Mouse (Mus musculus) intestine, embryonic 15.5 days (tissue): ENCODE data around the gene Ehbp1. TPM values are rescaled to one million over a fixed set of nuclear protein-coding genes. Genes with fewer than 3 reads are reported as not detected.
A peak's percentile ranks its signal among the peaks of the same experiment; 100 is the strongest.

Experiments
- ATAC-seq: fragments of 200-750 bp; cut with Nextera tagmentation; 2 replicates; pipeline ENCODE4 v1.8.0; 2017; ENCODE audit warnings: moderate TSS enrichment, moderate library complexity
- H3K27ac ChIP-seq: fragments of 300-500 bp; sonication (generic); 2 replicates; pipeline ENCODE4 v1.5.1; 2015; ENCODE audit warnings: mild to moderate bottlenecking, inconsistent platforms
- H3K27me3 ChIP-seq: fragments of 300-500 bp; sonication (generic); replicated peaks from 2 replicates; pipeline ENCODE4 v1.6.1; 2015; ENCODE audit warnings: inconsistent platforms
- H3K36me3 ChIP-seq: fragments of 300-500 bp; sonication (generic); 2 replicates; pipeline ENCODE4 v1.6.1; 2015; ENCODE audit warnings: inconsistent platforms
- H3K4me1 ChIP-seq: fragments of 300-500 bp; sonication (generic); replicated peaks from 2 replicates; pipeline ENCODE4 v1.6.1; 2015; ENCODE audit warnings: inconsistent platforms
- H3K4me2 ChIP-seq: fragments of 300-500 bp; sonication (generic); replicated peaks from 2 replicates; pipeline ENCODE4 v1.6.1; 2015; ENCODE audit warnings: mild to moderate bottlenecking, inconsistent platforms
- H3K4me3 ChIP-seq: fragments of 300-500 bp; sonication (generic); replicated peaks from 2 replicates; pipeline ENCODE4 v1.5.1; 2015; ENCODE audit warnings: inconsistent platforms
- H3K9ac ChIP-seq: fragments of 300-500 bp; sonication (generic); 2 replicates; pipeline ENCODE4 v1.6.1; 2015; ENCODE audit warnings: inconsistent platforms
- H3K9me3 ChIP-seq: fragments of 300-500 bp; sonication (generic); 2 replicates; pipeline ENCODE4 v1.6.1; 2016; ENCODE audit warnings: inconsistent platforms
- WGBS: fragments of 180-500 bp; shearing (Covaris S2); methylation state at CpG from one replicate; pipeline ENCODE4 v1.1.7; 2015; 5-methylcytosine and 5-hydroxymethylcytosine counted together
- polyA plus RNA-seq: library from polyadenylated mRNA; unstranded; fragments of >200 nt; fragmentation: Nextera tagmentation; extraction: Ambion mirVana; gene quantifications from 2 replicates; pipeline ENCODE4 v1.2.1, GENCODE M21; 2015

The Ehbp1 gene
- polyA plus RNA-seq, 1 experiment from 2014 or later = 8.8 TPM

DNA sequence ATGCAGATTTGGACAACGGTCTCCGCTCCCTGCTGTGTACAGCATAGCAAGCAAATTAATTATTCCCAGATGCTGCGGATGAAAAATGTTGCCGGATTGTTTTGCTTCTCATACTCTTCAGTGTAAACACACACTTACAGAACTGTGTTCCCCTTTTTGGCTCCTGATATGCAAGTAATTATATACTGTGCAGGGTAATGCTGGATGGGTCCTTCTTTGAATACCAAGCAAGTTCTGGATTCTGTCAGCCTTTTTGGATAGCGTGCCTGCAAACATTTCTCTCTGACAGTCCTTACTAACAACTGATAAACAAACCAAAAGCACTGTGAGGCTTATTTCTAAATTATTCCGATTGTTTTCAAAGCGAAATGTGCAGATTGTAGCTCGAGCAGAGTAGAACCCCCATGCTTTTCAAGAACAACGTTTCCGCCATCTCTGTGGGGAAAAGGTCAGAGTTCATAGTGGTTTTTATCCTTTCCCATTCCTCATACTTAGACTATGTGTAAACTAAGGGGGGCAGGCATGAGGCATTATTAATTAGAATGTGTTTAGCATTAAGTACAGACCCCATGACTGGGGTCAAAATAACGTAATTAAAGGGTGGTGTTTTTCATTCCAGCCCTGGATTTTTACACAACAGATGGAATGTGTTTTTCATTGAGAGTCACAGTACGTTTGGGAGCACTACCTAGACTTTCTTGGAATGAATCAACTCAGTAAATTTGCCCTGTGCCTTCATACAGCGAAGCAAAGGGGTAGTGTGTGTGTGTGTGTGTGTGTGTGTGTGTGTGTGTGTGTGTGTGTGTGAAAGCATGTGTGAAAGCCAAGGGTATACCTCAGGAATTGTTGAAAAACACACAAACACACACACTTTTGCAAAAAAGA lies 5.8 kb upstream of the Ehbp1 start:
- Histone ChIP-seq H3K4me1 (0 out of 2 replicates have a peak, but pooled peaks cover 15% of the 10 kb centered on the region), H3K36me3 (no peaks in the 10 kb centered on the region), H3K27ac (peak overlapping the region; percentile 33; the same call in 1 of the 2 replicates), H3K9me3 (no peaks in the 10 kb centered on the region), H3K27me3 (no peaks in the 10 kb centered on the region), H3K9ac (no peak overlapping the region), H3K4me3 (no peak overlapping the region), H3K4me2 (no peak overlapping the region)
- peak; percentile 88 for ATAC-seq
- 40% methylated on average over 13 of the region's 13 CpGs for WGBS

DNA sequence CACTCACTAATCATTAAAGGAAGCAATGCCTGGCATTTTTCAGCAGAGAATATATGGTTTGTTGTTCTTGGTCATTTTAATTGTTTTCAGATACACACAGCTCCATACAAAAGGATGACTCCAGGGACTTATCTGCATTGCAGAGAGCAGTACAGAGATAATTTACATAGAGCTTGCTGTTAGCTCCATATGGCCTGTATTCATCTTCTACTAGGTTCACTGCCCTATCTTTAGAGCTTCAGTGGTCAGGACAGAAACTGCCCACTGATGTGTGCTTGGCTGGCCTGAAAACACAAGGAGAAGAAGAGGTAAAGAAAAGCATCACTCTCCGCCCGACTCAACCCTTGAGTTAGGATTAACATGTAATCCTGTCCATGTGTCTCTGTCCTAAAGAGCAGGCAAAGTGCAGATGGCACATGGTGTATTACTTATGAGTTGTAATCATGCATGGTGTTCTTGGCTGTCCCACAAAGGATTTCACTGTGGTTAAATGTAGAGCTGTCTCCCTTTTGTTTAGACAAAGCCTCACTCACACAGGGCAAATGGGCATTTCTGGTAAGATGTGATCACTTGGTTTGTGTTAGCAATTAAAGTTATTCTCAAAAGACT lies 14.7 kb downstream of the Ehbp1 start:
- no peak overlapping the region for H3K4me3 ChIP-seq
- H3K4me1 ChIP-seq = no peaks in the 10 kb centered on the region
- H3K4me2 ChIP-seq = no peak overlapping the region
- 88% methylated on average over 2 of the region's 2 CpGs for WGBS
- H3K36me3 ChIP-seq = no peaks in the 10 kb centered on the region
- no peaks in the 10 kb centered on the region for H3K9me3 ChIP-seq
- H3K27ac ChIP-seq = no peak overlapping the region
- H3K27me3 ChIP-seq = no peaks in the 10 kb centered on the region
- no peak overlapping the region for H3K9ac ChIP-seq
- no peak for ATAC-seq

DNA sequence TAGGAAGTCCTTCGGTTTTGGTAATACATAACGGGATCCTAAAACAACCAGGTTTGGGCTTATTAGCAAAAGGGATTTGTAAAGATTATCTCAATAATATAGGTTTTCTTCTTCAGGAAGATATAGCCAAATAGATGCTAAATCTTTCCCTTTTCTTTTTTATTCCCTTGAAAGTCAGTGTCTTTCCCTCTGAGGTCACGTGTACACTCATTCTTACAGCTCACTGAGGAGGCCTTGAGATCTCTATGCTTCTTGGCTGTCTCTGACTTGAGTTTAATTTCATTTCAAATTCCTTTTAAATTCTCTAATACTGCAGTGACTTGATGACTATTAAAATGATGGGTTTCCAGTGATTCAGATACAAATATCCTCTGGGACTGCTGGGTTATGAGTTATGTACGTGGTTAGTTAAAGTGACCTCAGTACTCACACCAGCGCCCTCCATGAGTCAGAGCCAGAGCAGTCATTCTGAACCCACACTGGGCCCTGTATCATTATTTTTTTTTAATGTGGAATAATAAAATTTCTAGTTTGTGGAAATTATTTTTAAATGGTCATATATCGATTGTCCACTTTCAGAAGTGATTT lies 24.2 kb downstream of the Ehbp1 start:
- Histone ChIP-seq H3K36me3 (no peaks in the 10 kb centered on the region), H3K4me3 (no peak overlapping the region), H3K4me2 (no peak overlapping the region), H3K27me3 (no peaks in the 10 kb centered on the region), H3K9me3 (no peaks in the 10 kb centered on the region), H3K9ac (no peak overlapping the region), H3K27ac (no peak overlapping the region), H3K4me1 (no peaks in the 10 kb centered on the region)
- no peak for ATAC-seq
- 86% methylated on average over 6 of the region's 6 CpGs for WGBS

DNA sequence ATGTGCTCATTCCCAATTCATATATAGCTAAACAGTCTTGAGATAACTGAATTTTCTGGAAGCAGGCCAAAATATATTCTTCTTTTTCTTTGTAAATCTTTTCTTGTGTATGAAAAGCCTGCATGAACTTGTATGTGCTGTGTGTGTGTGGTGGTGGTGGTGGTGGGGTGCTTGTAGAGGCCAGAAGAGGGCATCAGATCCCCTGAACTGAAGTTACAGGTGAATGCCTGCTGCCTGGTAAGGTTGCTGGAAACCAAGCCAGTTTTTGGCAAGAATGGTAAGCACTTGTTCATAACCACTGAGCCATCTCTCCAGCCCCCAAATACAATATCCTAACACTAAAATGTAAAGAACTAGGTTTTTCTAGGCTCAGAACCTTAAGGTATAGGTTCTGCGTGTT lies 26.3 kb downstream of the Ehbp1 start:
- H3K4me2 ChIP-seq = no peak overlapping the region
- H3K4me1 ChIP-seq = no peaks in the 10 kb centered on the region
- no peak for ATAC-seq
- no peaks in the 10 kb centered on the region for H3K27me3 ChIP-seq
- H3K36me3 ChIP-seq = no peaks in the 10 kb centered on the region
- 93% methylated on average over 1 of the region's 1 CpGs for WGBS
- no peak overlapping the region for H3K4me3 ChIP-seq
- H3K27ac ChIP-seq = no peak overlapping the region
- H3K9ac ChIP-seq = no peak overlapping the region
- no peaks in the 10 kb centered on the region for H3K9me3 ChIP-seq

DNA sequence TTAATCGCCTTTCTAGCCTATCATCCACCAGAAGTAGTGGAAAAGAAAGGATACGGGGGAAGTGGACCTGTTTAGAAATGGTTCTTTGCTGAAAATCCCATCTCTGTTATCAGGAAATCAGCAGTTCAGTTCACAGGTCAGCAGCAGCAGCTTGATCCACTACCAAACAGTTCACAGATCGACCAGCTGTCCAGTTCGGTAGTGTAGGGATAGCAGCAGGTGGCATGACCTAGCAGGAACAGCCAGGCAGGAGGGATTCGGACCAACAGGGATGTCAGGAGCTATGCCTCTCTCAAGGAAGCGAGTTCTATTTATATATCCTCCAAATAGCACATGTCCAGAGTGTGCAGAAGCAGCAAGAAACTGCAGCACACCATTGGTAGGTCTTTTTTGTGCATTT lies 40.9 kb downstream of the Ehbp1 start:
- no peak for ATAC-seq
- no peak overlapping the region for H3K4me3 ChIP-seq
- H3K27ac ChIP-seq = no peak overlapping the region
- no peaks in the 10 kb centered on the region for H3K9me3 ChIP-seq
- H3K36me3 ChIP-seq = no peaks in the 10 kb centered on the region
- 67% methylated on average over 6 of the region's 6 CpGs for WGBS
- no peak overlapping the region for H3K4me2 ChIP-seq
- no peaks in the 10 kb centered on the region for H3K27me3 ChIP-seq
- H3K4me1 ChIP-seq = no peaks in the 10 kb centered on the region
- H3K9ac ChIP-seq = no peak overlapping the region

DNA sequence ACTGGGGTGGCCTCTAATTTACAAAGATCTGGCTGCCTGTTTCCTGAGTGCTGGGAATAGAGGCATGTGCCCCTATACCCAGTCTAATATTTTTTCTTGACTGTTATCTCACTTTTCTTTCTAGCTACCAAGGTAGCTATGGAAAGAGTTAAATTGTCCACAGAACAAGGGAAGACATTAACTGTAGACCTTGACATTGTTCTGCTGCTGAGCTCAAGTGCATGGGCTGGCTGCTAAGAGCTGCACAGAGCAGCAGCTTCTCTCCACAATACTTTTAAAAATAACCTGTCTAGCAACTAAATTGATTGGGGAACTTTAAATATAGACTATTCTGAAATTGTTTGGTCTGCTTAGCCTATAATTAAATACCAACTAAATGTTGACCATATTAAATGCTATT lies 52.9 kb downstream of the Ehbp1 start:
- no peak overlapping the region for H3K27ac ChIP-seq
- no peak overlapping the region for H3K4me3 ChIP-seq
- no peaks in the 10 kb centered on the region for H3K36me3 ChIP-seq
- no peaks in the 10 kb centered on the region for H3K27me3 ChIP-seq
- 0 out of 2 replicates have a peak, but pooled peaks cover 7% of the 10 kb centered on the region for H3K4me1 ChIP-seq
- H3K9ac ChIP-seq = no peak overlapping the region
- no peak for ATAC-seq
- H3K4me2 ChIP-seq = no peak overlapping the region
- H3K9me3 ChIP-seq = no peaks in the 10 kb centered on the region

DNA sequence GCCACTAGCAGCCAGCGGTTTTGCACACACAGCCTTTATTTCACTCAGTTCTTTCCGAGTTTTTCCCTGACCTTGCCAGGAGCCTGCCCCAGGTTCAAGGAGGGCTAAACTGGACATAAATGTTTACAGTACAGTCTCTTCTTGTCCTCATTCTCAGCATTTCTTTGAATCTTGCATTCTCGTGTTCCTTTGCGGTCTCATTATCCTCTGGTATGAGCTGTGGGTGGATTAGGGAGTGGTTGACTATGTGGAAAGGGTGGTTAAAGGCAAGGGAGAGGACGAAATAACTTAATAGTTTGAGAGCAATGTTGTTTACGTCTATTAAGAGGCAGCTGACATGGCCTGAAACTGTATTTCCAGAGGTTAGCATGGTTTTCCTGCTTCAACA lies 54.6 kb downstream of the Ehbp1 start:
- Histone ChIP-seq H3K4me1 (0 out of 2 replicates have a peak, but pooled peaks cover 7% of the 10 kb centered on the region), H3K27me3 (no peaks in the 10 kb centered on the region), H3K36me3 (no peaks in the 10 kb centered on the region), H3K9ac (peak overlapping the region; percentile 72), H3K27ac (peak overlapping the region; percentile 93), H3K4me3 (peak overlapping the region; percentile 53), H3K9me3 (no peaks in the 10 kb centered on the region), H3K4me2 (peak overlapping the region; percentile 71)
- WGBS = under 1% methylated on average over 6 of the region's 6 CpGs
- ATAC-seq = peak; percentile 16; the same call in 1 of the 2 replicates

DNA sequence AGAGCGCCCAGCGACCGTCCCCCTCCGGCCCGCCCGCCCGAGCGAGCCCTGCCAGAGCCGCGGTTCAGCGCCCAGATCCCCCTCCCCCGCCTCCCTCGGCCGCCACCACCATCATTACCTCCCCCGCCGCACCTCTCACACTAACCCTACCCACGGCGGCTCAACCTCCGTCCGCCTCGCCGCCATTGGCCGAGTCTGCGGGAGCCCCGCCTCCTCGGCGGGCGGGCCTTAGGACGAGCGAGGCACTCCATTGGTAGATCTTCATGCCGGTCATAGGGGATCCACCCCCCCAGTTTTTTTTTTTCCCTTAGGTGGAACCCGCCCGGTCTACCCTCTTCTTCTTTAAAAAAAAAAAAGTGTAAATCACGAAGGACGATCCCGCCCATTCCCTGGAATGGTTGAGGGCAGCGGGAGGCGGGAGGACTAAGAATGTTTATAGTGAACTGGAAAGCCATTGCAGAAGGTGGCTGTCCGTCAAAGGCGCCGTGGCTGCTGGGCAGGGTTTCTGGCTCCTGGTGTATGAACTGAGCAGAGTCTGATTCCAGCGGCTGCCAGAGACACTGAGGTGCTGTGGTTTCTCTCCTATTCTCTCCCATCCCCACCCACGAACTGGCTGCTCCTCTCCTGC lies 55.1 kb downstream of the Ehbp1 start:
- H3K4me1 ChIP-seq = 0 out of 2 replicates have a peak, but pooled peaks cover 7% of the 10 kb centered on the region
- WGBS = under 1% methylated on average over 40 of the region's 43 CpGs
- H3K9me3 ChIP-seq = no peaks in the 10 kb centered on the region
- peak overlapping the region; percentile 87 for H3K4me2 ChIP-seq
- peak; percentile 100 for ATAC-seq
- H3K9ac ChIP-seq = peak overlapping the region; percentile 78
- H3K4me3 ChIP-seq = peak overlapping the region; percentile 80
- peak overlapping the region; percentile 93 for H3K27ac ChIP-seq
- no peaks in the 10 kb centered on the region for H3K36me3 ChIP-seq
- H3K27me3 ChIP-seq = no peaks in the 10 kb centered on the region

DNA sequence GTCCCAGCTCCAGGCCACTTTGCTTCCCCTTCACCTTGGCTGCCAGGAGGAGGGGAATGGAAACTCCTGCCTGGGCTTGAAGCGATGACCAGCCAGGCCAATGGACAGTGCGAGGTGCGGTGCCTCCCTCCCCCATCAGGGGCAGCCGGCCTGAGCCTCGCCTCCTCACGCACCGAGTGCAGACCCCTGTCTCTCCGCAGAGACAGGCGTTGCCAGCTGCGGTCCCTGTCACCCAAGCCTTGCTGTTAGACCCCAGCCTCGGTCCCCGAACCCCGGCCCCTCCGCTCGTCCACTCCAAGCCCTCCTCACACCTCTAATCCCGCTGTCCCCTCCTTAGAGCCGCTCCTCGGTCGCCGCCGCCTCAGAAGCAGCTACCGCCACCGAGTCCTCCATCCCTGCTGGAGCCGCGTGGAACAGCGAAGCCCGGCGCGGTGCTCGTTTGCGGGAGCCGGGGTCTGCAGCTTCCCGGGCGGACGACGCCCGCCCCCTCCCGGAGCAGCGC lies 55.7 kb downstream of the Ehbp1 start:
- no peaks in the 10 kb centered on the region for H3K36me3 ChIP-seq
- peak; percentile 74 for ATAC-seq
- H3K27ac ChIP-seq = peak overlapping the region; percentile 83
- whole genome bisulfite sequencing = 0% methylated on average over 39 of the region's 39 CpGs
- peak overlapping the region; percentile 87 for H3K4me2 ChIP-seq
- H3K4me3 ChIP-seq = peak overlapping the region; percentile 80
- H3K9me3 ChIP-seq = no peaks in the 10 kb centered on the region
- 0 out of 2 replicates have a peak, but pooled peaks cover 7% of the 10 kb centered on the region for H3K4me1 ChIP-seq
- no peaks in the 10 kb centered on the region for H3K27me3 ChIP-seq
- H3K9ac ChIP-seq = peak overlapping the region; percentile 78

DNA sequence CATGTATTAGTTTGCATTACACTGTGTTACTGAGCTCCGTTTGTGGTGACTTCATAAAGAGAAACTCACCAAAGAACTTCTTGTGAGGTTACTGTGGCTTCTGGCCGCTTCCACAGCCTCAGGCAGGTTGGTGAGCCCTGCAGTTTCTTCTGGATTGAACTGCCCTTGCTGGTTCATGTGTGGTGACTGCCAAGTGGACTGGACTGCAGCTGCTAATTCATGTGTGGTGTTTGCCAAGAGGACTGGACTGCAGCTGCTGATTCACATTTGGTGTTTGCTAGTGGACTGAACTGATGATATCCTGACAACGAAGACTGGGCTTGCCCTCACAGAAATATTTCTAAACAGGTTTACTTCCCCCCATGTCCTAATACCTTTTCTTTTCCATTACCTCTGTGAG lies 65.4 kb downstream of the Ehbp1 start:
- Histone ChIP-seq H3K4me2 (no peak overlapping the region), H3K9me3 (no peaks in the 10 kb centered on the region), H3K36me3 (peaks cover 4% of the 10 kb centered on the region; the same call in 1 of the 2 replicates), H3K4me1 (no peaks in the 10 kb centered on the region), H3K27me3 (no peaks in the 10 kb centered on the region), H3K9ac (no peak overlapping the region), H3K27ac (no peak overlapping the region), H3K4me3 (no peak overlapping the region)
- no peak for ATAC-seq
- WGBS = 97% methylated on average over 3 of the region's 3 CpGs

DNA sequence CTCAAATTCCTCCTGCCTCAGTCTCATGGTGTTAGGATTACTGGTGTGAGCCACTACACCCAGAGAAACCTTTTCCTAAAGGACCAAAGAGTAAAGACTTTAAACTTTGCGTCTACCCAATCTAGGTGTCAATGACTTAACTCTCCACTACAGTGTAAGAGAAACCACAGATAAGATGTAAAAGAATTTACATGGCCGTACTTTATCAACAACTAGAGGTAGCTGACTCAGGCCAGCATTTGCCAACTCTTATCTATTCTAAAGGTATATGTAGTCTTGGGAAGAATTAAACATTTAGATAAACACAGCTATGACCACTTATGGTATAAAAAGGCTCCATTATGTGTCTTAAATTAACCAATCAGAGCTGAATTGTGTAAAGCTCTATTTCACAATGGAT lies 67.9 kb downstream of the Ehbp1 start:
- 88% methylated on average over 2 of the region's 2 CpGs for WGBS
- Histone ChIP-seq H3K27me3 (no peaks in the 10 kb centered on the region), H3K4me2 (no peak overlapping the region), H3K36me3 (peaks cover under 1% of the 10 kb centered on the region; the same call in 1 of the 2 replicates), H3K9me3 (no peaks in the 10 kb centered on the region), H3K4me1 (no peaks in the 10 kb centered on the region), H3K4me3 (no peak overlapping the region), H3K9ac (no peak overlapping the region), H3K27ac (no peak overlapping the region)
- no peak for ATAC-seq

DNA sequence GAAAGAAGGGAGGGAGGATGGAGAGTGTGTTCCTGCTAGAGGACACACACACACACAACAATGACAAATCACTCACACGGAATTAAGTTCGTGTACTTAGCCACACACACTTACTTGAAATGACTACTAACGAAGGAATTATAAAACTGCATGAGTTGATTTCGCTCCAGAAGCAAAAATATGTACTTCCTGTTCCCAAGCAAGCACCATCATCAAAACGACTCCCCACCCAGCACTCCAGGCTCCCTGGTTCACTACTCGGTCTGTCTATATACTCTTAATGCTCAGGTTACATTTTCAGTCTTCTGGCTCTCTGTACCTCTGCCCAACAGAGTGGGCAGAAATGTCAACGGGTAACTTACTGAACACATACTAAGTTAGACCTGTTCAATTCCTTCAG lies 68.7 kb downstream of the Ehbp1 start:
- no peak for ATAC-seq
- no peak overlapping the region for H3K27ac ChIP-seq
- H3K4me1 ChIP-seq = no peaks in the 10 kb centered on the region
- WGBS = 81% methylated on average over 7 of the region's 7 CpGs
- H3K9me3 ChIP-seq = no peaks in the 10 kb centered on the region
- no peaks in the 10 kb centered on the region for H3K27me3 ChIP-seq
- H3K4me2 ChIP-seq = no peak overlapping the region
- H3K9ac ChIP-seq = no peak overlapping the region
- H3K36me3 ChIP-seq = no peaks in the 10 kb centered on the region; the same call in 1 of the 2 replicates
- no peak overlapping the region for H3K4me3 ChIP-seq
